Mouse (Mus musculus): Measurements from ENCODE around the gene Sik1.

The Sik1 gene

DNA sequence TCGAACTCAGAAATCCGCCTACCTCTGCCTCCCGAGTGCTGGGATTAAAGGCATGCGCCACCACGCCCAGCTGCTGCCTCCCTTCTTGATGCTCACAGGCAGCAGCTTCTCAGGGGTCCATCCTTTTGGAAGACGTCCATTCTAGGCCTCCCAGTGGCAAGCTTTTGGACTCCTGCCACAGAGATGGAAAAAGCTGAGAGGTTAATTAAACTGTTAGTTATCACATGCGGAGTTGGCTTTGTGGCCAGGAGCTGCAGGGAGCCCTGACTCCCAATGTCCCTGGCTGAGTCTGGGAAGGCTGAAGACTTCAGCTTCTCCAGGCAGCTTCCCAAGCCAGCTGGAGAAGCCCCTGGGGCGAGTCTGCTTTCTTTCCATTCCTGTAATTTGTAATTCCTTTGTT is 49.6 kb downstream of the Sik1 start:
- DNase-seq (ENCODE audit: low spot score) = no peak

- no peak for DNase-seq (ENCODE audit: low spot score)
Measured at GRCm38 (mm10) chr17:31805585-31805984, 50.0 kb downstream of the Sik1 start.

- DNase-seq (ENCODE audit: low spot score) = no peak
Measured at GRCm38 (mm10) chr17:31802272-31803017, 53.2 kb downstream of the Sik1 start.

GRCm38 (mm10) chr17:31800852-31801363 is 54.7 kb downstream of the Sik1 start:
- no peak for DNase-seq (ENCODE audit: low spot score)

GRCm38 (mm10) chr17:31795893-31796292 is 59.7 kb downstream of the Sik1 start:
- no peak for DNase-seq (ENCODE audit: low spot score)
